Mouse (Mus musculus): ENCODE data around the gene Plk3.

Gene Plk3

DNA sequence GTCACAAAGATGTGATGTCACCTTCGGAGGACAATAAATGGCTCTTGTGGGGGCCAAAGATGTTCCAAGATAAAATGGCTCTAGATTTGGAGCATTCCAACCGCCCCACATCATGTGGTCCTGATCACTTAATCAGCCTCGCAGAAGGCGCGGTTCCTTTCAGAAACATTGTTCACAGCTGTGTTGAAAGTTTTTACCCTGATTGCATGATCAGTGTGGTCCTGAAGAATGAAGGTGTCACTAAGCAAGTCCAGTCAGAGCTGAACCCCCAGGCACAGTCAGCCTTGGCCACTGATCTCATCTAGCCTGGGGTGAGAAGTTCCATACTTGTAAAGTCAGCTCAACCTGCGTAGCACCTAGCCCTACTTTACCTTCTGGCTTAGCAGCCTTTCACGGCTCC lies 15.8 kb downstream of the Plk3 start:
- DNase-seq = no peak

DNA sequence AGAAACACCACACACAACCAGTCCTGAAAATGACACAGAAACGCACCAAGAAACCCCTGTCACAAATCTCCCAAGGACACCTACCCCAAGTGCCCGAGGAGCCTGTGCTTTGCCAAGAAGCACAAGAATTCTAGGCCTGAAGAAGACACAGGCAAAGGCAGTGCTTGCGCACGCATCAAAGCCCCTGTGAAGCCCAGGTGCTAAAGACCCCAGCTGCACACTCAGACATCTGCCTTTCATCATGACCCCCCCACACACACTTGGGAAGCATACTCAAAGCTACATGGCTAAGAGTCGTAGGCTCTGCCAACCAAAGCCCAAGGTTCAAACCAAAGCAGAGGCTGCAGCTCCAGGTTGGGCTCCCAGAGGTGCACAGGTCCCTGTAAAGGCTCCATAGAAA lies 18.2 kb downstream of the Plk3 start:
- no peak for DNase-seq

DNA sequence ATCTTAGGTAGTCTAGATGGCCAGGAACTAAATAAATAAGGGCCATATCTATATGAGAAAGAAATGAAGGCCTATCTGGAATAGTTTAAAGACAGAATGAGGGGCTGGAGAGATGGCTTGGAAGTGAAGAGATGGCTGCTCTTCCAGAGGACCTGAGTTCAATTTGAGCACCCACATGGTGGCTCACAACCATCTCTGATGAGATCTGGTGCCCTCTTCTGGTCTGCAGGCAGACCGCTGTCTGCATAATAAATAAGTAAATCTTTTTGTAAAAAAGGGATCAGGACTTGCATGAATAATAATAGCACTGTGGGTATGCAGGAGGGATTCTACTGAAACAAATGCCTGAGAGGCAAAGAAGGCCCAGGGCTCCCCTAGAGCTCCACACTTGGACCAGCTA lies 20.5 kb downstream of the Plk3 start:
- no peak for DNase-seq

DNA sequence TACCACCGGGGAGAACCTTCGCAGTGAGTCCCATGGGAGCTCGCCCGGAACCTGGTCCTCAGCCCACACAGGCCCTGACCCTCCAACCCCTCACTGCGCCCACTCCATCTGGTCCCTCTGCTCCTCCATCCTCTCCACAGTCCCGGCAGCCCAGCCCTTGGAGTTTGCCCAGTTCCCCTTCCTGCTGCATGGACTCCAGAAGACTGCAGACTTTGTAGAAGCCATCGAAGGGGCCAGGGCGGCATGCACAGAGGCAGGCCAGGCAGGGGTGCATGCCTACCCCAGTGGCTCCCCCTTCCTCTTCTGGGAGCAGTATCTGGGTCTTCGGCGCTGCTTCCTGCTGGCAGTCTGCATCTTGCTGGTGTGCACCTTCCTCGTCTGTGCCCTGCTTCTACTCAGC lies 22.8 kb downstream of the Plk3 start:
- no peak for DNase-seq

DNA sequence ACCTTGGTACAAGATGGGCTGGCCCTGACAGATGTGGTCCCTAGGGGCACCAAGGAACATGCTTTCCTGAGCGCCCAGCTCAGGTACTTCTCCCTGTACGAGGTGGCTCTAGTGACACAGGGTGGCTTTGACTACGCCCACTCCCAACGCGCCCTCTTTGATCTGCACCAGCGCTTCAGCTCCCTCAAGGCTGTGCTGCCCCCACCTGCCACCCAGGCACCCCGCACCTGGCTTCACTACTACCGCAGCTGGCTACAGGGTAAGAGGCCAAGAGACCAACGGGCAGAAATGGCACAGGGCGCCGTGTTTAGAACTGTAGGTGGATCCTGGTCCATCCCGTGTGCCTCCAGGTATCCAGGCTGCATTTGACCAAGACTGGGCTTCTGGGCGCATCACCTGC lies 23.5 kb downstream of the Plk3 start:
- DNase-seq = no peak

DNA sequence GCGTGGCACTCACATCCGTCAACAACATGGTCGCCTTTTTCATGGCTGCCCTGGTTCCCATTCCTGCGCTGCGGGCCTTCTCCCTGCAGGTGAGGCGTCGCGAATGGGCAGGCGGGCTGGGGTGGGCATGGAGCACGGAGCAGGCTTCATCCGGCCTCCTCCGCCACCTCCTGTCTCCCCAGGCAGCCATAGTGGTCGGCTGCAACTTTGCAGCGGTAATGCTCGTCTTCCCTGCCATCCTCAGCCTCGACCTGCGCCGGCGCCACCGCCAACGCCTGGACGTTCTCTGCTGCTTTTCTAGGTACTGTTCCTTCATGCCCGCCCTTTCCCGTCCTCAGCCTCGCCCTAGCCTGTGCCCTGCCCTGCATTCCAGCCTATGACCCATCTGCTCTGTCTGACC lies 24.4 kb downstream of the Plk3 start:
- no peak for DNase-seq

DNA sequence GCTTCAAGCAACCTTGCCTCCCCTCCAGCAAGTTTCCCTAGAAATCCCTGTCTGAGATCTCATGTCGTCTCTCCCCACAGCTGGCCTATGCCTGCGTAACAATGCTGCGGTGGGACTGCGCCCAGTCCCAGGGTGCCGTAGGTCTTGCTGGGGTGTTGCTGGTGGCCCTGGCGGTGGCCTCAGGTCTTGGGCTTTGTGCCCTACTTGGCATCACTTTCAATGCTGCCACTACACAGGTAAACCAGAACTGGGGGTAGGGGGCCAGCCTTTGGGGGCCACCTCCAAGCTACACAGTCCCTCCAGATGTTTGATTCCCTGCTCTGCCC lies 25.3 kb downstream of the Plk3 start:
- no peak for DNase-seq

DNA sequence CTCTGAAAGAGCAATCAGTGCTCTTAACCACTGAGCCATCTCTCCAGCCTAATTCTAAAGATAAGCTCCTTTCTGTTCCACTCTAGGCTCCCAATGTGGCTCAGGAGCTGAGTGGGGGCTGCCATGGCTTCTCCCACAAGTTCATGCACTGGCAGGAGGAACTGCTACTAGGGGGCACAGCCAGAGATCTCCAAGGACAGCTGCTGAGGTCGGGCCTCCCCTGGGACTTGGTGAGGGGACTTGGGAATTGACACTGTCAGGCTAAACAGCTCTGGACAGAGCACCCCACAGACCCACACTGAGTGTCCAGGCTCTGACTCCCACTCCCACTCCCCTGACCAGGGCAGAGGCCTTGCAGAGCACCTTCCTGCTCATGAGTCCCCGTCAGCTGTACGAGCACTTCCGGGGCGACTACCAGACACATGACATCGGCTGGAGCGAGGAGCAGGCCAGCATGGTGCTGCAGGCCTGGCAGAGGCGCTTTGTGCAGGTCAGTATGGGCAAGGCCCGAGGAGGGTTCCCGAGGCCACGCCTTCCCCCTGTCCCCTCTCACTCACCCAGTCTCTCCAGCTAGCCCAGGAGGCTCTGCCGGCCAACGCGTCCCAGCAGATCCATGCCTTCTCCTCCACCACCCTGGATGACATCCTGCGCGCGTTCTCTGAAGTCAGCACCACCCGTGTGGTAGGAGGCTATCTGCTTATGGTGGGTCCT lies 25.8 kb downstream of the Plk3 start:
- DNase-seq = no peak

DNA sequence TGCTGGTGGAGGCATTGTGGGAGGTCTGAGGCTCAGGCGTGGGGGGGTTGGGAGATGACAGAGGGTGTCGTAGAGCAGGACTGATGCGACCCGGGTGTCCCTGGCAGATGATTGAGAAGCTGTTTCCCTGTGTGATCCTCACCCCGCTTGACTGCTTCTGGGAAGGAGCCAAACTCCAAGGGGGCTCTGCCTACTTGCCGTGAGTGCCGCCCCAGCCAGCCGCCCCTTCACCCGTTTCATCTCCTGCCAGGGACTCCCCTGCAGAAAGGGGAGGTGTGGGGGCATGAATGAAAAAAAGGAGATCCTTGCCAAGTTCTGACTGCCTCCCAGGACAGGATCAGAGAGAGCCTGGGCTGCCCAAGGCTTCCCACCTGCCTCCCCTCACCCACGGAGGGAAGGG lies 28.6 kb downstream of the Plk3 start:
- no peak for DNase-seq

DNA sequence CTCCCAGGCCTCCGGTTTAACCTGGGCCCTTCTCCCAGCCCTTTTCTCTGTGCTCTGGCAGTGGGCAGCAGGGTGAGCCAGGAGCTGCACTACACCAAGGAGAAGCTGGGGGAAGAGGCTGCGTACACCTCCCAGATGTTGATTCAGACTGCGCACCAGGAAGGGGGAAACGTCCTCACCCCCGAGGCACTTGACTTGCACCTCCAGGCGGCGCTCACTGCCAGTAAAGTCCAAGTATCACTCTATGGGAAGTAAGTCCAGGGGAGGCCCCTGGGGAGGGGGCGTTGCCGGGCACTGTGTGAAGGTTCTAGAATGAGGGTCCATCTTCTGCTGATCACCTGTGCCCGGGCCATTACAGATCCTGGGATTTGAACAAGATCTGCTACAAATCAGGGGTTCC lies 29.1 kb downstream of the Plk3 start:
- DNase-seq = no peak

DNA sequence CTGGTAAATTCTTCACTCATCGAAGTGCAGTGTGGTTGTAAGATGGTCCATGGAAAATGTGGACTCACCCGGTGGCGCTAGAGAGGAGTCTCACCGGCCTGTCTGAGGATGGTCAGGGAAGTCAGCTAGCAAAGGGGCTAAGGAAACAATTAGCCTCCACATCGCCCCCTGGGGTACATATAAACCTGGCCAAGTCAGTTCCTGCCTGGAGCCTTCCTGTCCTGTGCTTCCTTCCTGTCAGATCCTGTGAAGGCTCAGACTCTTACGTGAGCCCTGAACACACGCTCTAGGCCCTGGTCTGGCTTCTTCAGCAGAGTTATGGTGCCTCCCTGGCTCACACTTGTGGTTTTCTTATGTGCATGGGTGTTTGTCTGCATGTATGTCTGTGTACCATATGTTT lies 32.5 kb downstream of the Plk3 start:
- peak; percentile 73 for DNase-seq

DNA sequence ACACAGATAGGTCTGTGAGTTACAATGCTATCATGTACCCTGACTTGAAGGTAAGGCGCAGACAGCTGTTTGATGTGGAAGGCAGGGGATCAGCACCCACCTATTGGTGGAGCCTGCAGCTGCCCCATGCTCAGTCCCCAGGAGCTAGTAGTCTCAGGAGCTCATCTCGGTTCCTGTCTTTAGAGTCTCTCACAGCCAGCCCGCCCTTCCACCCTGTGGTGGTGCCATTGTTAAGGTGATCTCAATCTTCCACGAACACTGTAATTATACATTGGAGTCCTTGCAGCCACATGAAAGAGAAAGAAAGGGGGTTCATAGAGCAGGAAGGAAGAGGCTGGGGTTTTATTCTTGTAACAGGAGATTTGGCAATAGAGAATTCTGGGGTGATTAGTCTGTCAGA lies 33.7 kb downstream of the Plk3 start:
- DNase-seq = no peak

DNA sequence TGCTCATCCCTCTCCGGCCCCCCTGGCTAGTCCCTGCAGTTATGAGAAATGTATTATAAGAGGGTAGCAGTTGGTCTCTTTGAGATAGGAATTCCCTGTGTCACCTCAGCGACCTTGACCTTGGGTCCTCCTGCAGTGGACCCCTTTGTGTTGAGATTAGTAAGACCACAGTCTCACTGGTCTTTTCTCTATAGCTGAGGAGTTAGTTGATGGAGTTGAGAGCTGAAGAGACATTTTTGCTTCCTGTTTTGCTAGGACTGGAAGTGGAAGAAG lies 35.1 kb downstream of the Plk3 start:
- no peak for DNase-seq

DNA sequence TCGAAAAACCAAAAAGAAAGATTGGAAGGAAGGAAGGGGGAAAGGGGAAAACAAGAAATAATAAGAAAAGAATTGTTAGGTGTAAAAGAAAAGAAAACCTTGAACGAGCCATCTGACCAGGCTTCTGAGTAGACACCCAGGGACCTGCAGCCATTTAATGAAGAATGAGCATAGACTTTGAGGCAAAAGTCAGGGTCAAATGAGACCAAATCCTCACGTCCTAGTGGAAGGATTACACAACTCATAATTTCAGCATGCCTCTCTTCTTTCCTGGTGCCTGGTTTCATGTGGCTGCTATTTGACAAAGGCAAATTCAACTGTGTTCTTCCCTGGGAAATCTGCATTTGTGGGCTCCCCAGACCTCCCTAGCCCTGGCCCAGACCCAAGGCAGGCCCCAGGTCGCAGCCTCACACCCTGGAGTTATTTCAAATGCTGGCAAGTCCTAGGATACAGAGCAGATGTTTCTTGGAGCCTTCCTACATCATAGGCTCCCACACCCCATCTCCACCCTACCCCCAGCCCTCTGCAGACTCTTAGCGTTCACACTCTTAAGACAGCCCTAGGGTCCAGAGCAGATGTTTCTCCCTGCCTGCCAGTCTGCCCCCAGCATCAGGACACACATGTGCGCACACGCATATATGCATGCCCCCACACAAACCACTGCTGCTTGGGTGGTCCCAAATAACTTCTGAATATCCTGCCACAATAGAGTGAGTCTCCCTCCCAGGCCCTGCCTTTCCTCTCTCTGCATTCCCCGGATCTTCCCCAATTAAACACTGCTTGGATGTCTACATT lies 35.6 kb downstream of the Plk3 start:
- DNase-seq = peak; percentile 27

DNA sequence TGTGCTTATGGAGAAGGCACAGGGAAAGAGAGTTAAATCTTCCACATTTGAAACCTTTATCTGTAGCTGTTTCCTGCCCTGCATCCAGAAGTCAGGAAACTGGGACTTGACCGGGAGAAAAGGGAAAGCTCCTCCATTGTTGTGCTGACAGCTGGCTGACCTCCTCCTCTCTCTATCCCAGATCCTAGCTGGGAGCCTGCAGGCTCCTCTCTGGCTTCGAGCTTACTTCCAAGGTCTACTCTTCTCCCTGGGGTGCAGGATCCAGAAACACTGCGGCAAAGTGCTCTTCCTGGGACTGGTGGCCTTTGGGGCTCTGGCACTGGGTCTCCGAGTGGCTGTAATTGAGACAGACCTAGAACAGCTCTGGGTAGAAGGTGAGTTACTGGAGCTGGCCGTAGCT lies 37.1 kb downstream of the Plk3 start:
- DNase-seq = peak; percentile 26

DNA sequence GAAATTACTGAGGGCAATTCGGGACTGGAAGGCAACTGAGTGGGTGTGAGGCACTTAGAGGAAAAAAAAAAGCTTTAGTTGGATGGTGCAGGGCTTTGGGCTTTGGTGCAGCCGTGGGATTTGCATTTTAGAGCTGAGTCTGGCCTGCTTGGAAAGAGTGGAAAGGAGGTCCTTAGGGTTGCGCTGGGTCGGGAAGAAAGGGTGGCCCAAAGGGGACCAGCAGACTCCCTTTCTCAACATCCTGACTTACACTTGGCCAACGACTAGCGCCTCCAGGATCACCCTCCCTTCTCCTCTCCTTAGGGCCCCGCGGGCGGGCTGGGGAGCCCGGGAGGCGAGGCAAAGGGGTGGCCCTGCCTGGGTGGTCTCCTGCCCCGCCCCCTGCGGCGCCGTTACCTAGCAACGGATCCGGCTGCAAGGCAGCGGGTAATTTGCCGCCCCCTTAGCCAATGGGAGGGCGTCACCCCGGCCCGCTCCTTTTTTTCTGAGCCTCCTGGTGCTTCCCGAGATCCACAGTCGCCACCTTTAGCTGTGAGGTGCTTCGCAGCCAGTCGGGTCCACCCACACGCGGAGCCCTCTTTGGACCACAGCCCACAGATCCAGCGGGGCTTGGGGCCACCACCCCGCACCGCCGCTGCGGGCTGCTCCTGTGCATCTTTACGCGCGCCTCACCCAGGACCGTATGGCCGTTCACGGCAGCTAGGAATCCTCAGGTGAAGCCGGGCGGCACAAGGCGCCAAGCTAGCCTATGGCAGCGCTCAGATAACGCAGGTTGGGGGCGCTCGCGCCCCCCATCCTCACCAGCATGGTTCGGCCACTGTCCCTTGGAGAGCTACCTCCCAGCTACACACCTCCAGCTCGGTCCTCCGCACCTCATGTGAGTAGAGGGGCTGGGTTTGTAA lies 38.0 kb downstream of the Plk3 start, which contains the start of gene Ptch2:
Gene Ptch2 (plus strand): TSS at position 525 of the 902 bp plus-strand sequence.
- peak; percentile 91 for DNase-seq

DNA sequence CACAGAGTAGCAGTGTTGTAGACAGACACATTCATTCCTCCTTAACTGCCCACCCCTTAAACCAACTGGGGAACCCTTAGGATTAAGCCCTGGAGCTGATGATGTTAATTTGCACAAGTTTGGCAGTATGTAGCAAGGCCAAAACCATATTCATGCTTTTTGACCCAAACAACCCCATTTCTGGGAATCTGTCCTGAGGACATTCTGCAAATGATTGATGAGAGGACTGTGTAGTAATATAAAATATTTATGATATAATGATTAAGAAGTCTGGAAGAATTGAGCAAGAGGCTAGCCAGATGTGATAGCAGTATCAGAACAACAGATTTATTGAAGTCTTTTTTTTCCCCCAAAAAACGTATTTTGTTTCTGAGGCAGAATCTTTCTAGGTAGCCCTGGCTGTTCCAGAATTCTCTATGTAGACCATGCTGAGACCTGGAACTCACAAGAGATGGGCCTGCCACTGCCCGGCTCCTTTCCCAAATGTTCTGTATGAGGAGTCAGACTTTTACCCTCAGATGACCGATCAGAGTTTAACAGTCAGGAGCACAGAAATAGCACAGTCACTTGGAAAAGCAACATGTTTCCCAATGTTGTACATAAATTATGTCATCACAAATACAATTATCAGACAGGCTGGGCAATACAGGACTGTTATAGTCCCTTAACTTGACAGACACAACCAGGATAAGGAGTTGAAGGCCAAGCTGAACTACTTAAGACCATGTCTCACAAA lies 39.0 kb downstream of the Plk3 start:
- DNase-seq = no peak

DNA sequence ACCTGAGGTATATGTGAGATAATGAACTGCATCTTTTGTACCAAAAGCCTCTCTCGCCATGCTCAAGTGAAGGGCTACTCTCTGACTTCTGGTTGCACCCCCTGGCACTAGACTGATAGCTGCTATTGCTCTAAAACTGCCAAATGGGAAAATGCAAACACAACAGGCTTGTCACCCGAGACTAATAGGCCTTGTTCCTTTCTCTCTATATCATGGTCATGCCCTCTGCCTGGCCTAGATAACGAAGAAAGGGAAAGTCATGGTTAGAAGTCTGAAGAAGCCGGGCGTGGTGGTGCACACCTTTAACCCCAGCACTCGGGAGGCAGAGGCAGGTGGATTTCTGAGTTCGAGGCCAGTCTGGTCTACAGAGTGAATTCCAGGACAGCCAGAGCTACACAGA lies 43.2 kb downstream of the Plk3 start:
- no peak for DNase-seq

DNA sequence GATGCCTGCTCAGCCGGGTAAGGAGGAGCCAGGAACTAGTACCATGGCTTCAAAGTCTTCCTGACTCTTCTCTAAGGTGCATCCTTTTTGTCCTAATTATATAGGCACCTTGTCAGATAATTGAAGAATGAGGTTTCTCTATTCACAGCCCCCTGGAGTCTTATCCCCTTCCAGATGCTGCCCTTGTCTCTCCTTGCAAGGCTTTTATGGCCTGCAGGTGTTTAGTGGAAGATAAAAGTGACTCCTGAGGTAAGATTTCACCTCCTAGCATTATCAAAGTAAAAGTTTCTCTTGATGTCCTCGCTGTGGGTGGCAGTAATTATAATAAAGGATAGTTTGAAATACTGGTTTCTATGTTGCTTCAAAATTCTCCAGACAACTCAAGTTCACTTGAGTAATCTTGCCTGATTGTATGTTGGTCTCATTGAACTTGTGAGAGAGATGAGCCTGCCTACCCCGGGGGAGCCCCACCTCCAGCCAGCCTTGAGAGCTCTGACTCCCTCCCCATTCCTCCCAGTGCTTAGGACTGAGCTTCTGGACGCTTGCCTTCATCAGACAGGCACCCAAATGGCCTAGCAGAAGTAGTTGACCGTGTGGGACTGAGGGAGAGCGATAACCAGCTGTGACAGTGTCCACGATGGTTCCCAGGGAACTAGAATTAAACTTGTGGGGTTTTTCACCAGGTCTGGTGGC lies 45.7 kb downstream of the Plk3 start:
- DNase-seq = no peak
